Mouse (Mus musculus) layer of hippocampus, adult 18-20 months (tissue): ENCODE measurements around the gene Zbtb43. TPM values are rescaled to one million over a fixed set of nuclear protein-coding genes. Genes with fewer than 3 reads are reported as not detected.
A peak's percentile ranks its signal among the peaks of the same experiment; 100 is the strongest.

Experiments used
- DNase-seq, 2 experiments: peaks; one replicate each; pipeline ENCODE4 v3.0.0; 2022; ENCODE audit warnings: low spot score in 2 of 2
- total RNA-seq, 2 experiments: library from RNA; stranded (reverse); gene quantifications; 2 replicates each; pipeline ENCODE4 v1.2.3; 2021

Gene Zbtb43
- total RNA-seq, 2 experiments from 2014 or later, result 22.4 to 29.6 TPM

DNA sequence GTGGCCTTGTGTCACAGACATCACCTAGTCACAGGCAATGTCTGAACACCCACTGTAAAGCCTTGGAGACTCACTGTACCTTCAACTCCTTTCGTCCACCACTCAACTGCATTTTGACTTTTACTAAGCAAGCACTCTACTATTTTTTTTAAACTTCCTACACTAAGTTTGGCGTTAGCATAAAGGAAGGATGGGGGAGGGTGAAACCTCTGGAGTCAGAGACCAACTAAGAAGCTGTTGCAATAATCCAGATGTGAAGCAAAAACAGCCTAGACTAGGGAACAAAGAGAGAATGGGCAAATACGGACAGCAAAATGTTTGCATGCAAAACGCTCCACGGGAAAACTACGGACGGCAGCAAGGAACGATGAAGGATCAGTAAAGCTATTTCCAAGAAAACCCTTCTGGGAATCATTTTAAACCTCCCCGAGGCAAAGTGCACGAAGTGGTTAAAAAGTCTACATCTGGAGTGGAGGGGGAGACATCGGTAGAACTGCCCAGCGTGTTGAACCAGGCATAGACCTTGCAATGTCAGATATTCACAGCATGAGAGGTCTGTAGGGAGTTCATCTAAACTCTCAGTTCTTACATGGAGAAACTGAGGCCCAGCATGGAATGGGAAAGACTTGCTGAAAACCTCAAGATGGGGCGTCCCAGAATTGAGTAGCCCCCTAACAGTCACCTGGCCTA, 38.1 kb downstream of the Zbtb43 start:
- no peak for DNase-seq

DNA sequence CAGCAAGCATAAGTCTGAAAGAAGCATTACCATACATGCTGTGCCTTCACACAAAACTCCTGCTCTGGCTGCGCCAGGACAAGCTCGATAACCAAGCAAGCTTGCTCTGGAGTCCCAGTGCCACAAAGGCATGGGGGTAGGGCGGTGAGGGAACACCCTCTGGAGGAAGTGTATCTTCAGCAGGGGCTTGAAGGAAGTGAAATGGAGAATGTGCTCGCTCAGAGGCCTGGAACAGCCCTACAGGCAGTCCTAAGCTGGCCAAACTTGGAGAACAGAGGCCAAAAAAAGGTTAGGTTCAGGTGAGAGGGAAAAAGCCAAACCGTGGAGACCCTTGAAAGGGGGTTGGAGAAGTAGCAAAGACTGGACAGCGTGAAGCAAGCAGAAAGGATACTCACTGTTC, 39.0 kb downstream of the Zbtb43 start:
- DNase-seq, result no peak

DNA sequence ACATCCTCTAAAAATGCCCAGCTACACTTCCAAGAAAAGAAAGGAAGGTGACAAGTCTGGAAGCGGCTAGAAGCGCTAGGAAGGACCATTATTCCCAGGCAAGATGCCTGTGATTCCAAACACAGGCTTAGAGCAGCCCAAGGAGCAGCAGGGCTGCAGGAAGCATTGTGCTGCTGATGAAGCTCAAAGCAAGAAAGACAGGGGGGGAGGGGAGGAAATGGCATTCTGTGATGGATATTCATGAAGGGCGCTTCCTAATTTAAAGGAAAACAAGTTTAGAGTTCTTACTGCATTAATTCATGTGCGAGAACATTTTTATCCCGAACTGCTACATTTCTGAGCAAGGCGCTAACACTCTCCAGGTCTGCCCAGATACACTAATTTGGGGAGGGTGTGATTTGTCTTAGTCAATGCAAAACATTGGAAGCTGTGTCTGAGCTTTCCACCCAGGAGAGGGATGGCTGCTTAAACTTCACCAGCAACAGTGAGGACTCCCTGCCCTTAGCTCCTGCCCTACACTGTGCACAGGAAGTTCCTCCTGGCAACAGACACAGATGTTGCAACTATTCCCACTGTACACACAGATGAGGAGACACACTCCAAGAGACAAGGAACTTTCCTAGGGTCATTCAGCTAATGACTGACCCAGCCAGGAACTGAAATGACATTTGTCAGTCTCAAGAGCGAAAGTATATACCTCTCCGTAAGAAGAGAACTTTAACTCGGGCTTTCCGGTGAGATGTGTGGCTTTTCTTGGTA, 41.5 kb downstream of the Zbtb43 start:
- DNase-seq, result no peak

DNA sequence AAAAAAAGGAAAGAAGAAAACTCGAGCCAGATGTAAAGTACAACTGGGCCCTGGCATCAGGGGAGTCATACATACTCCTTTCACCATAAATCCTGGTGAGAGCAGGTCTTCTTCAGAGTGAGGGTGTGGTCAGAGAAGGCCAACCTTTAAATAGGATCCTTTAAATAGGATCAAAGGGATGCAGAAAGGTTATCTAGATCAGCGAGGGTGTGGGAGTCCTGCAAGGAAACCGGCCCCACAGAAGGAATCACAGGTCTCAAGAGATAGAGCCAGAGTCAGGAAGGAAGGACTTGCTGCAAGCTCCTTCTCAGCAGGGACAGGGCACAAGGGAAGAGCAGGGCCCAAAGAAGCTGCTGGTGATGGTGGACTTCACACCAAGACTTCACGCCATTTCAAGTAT, 50.9 kb downstream of the Zbtb43 start:
- DNase-seq, result no peak

DNA sequence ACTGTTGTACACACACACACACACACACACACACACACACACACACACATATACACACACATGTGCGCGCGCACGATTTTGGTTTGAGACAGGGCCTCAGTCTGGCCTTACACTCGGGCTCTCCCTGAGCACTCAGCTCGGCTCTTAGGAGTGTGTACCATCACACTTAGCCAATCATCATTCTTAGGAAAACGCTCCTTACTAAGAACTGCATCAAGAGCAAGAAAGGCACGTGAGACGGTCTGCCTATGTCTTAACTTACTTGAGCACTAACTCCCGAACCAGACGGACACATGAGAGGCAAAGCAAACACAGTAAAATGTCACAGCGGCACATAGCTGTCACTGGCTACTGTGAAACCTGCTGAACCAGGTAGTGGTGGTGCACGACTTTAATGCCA, 54.3 kb downstream of the Zbtb43 start:
- no peak for DNase-seq

DNA sequence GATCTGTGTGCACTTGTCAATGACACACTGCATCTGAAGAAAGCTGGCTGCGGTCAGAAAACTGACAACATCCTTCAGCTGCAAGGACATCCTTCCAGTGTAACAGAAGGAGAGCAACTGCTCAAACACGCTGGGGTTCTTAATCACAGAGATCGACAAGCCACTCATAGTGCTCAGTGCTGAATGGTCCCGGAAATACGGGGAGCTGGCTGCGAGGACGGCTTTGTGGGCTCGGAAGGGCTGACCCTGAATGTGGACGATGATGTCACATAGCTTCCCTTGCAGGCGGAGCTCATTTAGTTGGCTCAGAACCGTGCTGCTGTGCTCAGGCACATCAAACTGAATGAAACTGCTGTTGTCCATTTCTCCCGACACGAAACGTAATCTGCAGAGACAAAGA, 56.2 kb downstream of the Zbtb43 start:
- DNase-seq, result no peak

DNA sequence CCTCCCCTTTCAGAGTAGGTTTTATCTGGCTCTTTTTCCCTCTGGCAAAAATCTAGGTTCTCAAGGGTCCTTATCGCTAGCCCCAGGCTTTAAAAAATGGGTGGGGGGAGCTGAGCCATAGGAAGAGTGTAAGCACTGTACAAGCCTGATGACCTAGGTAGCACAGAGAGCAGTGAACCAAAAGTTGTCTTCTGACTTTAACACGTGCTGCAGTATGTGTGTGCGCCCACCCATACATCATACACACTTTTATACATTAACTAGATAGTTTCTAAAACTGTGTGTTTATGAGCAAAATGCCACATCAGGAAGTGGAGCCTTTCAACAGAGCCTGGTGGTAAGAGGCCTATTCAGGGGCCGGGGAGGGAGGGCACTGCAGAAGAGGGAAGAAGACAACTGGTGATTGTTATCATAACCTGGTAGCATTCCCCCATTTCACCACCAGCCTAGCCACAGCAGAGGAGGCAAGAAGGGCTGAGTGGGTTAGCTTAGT, 64.8 kb downstream of the Zbtb43 start:
- DNase-seq, result no peak

DNA sequence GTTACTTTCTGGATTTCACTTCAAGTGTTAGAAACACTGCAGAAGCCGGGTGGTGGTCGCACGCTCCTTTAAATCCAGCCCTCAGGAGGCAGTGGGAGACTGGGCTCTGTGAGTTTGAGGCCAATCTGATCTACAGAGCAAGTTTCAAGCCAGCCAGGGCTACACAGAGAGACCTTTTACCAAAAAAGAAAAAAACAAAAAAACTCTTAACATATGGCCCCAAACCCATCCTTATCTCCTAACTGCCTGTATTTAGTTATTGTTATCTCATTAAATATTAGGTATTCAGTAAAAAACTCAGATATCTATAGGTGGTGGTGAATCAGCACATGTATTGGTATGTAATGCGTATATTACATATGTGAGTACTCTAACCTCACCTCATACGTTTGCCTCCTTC, 65.7 kb downstream of the Zbtb43 start:
- no peak for DNase-seq

DNA sequence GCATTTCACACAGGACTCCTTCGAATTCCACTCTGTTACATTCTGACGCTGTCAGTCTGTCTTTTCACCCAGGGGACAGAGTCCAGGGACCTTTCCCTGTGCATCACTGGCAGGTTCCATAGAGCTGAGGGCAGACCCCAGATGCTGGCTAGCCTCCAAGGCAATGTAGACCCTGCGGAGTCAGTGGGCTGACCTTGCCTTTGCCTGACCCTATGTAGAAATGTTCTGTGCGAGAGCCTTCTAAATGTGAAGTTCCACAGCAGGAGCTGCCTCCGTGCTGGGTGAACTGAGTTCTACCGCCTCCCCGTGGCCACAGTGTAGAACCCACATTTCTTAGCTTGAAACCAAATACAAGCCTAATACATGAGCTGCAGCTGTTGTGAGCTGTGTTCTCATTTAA, 66.1 kb downstream of the Zbtb43 start:
- DNase-seq, result peak; percentile 51 to 78

DNA sequence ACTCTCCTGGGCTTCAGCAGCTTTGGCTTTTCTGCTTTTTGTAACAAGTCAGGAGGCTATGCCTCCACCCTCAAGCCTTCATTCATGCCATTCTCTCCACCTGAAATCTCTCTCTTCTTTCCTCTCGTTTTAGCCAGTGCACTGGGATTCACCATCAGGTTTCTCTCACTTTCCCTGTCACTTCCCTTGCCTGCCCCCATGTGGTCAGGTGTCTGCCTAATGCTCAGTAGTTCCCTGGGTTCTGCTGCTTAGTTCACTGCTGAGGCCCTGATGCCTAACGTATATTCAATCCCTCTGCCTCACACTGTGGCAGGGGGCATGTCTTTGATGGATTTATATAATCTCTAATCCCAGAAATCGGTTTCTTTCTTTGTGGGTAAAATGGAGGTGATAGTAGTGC, 67.1 kb downstream of the Zbtb43 start:
- DNase-seq, result peak in 1 of 2 experiments; percentile 38

DNA sequence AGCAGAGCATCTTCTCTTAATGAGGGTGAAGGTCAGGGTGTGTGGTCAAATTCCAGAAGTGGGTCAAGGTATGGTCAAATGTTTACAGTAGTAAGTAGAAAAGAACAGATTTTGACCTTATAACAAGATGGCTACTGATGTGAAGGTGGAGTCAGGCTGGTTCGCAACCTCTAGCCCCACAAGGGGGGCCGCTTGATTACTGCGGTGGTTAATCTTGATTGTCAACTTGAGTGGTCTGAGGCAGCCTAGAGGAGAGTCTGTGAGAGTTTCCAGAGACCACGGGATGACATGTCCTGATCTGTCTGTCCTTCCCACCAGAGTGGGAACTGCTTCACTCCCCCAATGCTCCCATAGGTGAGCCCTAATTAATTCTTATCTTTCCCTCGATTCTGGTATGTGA, 67.8 kb downstream of the Zbtb43 start:
- DNase-seq, result no peak

Other genes with a start within 250 kb of the Zbtb43 start
- gene Ralgps1, start 97.1 kb downstream of the Zbtb43 start, total RNA-seq, result 10 to 100 TPM; 60.3 to 62.4 TPM
- 10 to 100 TPM; 12.0 to 14.2 TPM for gene Zbtb34, start 37.2 kb downstream of the Zbtb43 start, total RNA-seq
- gene Lmx1b, start 172.0 kb upstream of the Zbtb43 start, total RNA-seq, result under 1 TPM; 0.30 to 0.53 TPM